Mouse (Mus musculus) lung, adult 2 months (tissue): ENCODE measurements around the gene Sh3bp1.

Source experiments
- CTCF ChIP-seq: fragments of 200-500 bp; IDR thresholded peaks from 2 replicates; pipeline ENCODE4 v1.5.1; 2011; ENCODE audit warnings: mild to moderate bottlenecking, low read length, control low read depth; ENCODE audit not compliant: insufficient read depth
- POLR2A ChIP-seq: fragments of 200-500 bp; IDR thresholded peaks from 2 replicates; pipeline ENCODE4 v1.6.1; 2011; ENCODE audit warnings: low read depth, mild to moderate bottlenecking, control low read depth, low read length, borderline replicate concordance; ENCODE audit errors: extremely low read depth

- TF ChIP-seq POLR2A (no peak), CTCF (no peak)
These were observed 18.6 kb downstream of the Sh3bp1 start for GRCm38 (mm10) chr15:78918126-78918525.
